Mouse (Mus musculus) ES-E14 (cell line): Measurements from ENCODE around the gene Prickle4. TPM values are rescaled to one million over a fixed set of nuclear protein-coding genes. Genes with fewer than 3 reads are reported as not detected.
A peak's percentile ranks its signal among the peaks of the same experiment; 100 is the strongest.

Source experiments
- DNase-seq: peaks from one replicate; pipeline ENCODE4 v3.0.0-alpha.2; 2013; ENCODE audit warnings: low read depth, low spot score
- H3K27ac ChIP-seq: 2 replicates; pipeline ENCODE4 v1.5.1; 2012; ENCODE audit warnings: low read depth, mild to moderate bottlenecking, low read length, moderate library complexity, mixed read lengths; ENCODE audit not compliant: poor library complexity, insufficient read depth, severe bottlenecking
- H3K36me3 ChIP-seq: 2 replicates; pipeline ENCODE4 v1.6.1; 2012; ENCODE audit warnings: mild to moderate bottlenecking, low read length, moderate library complexity, mixed read lengths; ENCODE audit not compliant: control insufficient read depth, poor library complexity, insufficient read depth, severe bottlenecking
- H3K4me1 ChIP-seq, 2 experiments: fragments of 150-350 bp in 1 of 2; sonication (generic) in 1 of 2; 2 replicates each; pipeline ENCODE4 v1.6.1; 2012; ENCODE audit warnings: low read length in 2 of 2, mild to moderate bottlenecking in 1 of 2, mixed read lengths in 1 of 2; ENCODE audit not compliant: control insufficient read depth in 2 of 2, insufficient read depth in 2 of 2, poor library complexity in 1 of 2
- H3K4me3 ChIP-seq, 2 experiments: fragments of 150-350 bp in 1 of 2; sonication (generic) in 1 of 2; 2 replicates each; pipeline ENCODE4 v1.5.1; 2012; ENCODE audit warnings: low read length in 2 of 2, low read depth in 1 of 2, mild to moderate bottlenecking in 1 of 2, mixed read lengths in 1 of 2; ENCODE audit not compliant: insufficient read depth in 1 of 2, poor library complexity in 1 of 2, severe bottlenecking in 1 of 2
- H3K9ac ChIP-seq: 2 replicates; pipeline ENCODE4 v1.6.1; 2012; ENCODE audit warnings: low read depth, mild to moderate bottlenecking, low read length, mixed read lengths; ENCODE audit not compliant: poor library complexity, insufficient read depth, severe bottlenecking
- H3K9me3 ChIP-seq: fragments of 150-350 bp; sonication (generic); 2 replicates; pipeline ENCODE4 v1.6.1; 2012; ENCODE audit warnings: low read depth, mild to moderate bottlenecking, low read length; ENCODE audit not compliant: control insufficient read depth, insufficient read depth
- CHD2 ChIP-seq: IDR thresholded peaks from 2 replicates; pipeline ENCODE4 v1.6.1; 2014; ENCODE audit warnings: mild to moderate bottlenecking, low read depth, low read length, inconsistent platforms
- HCFC1 ChIP-seq: IDR thresholded peaks from 2 replicates; pipeline ENCODE4 v1.6.1; 2012; ENCODE audit warnings: low read length, inconsistent platforms, borderline replicate concordance; ENCODE audit not compliant: insufficient read depth
- MAFK ChIP-seq: IDR thresholded peaks from 2 replicates; pipeline ENCODE4 v1.6.1; 2014; ENCODE audit warnings: mild to moderate bottlenecking, low read depth, low read length, inconsistent platforms; ENCODE audit not compliant: insufficient read depth
- ZC3H11A ChIP-seq: IDR thresholded peaks from 2 replicates; pipeline ENCODE4 v1.6.1; 2012; ENCODE audit warnings: low read depth, mild to moderate bottlenecking, inconsistent platforms, low read length, borderline replicate concordance
- ZNF384 ChIP-seq: IDR thresholded peaks from 2 replicates; pipeline ENCODE4 v1.6.1; 2012; ENCODE audit warnings: low read depth, low read length, inconsistent platforms
- in situ Hi-C, 2 experiments: fragments of 600-800 bp; cut with MboI; formaldehyde crosslinking; loops; one replicate each; pipeline ENCODE4 v1.15.1; 2025; ENCODE audit warnings: low sequenced_read_pairs in 2 of 2, inconsistent platforms in 1 of 2; ENCODE audit not compliant: unreplicated experiment in 2 of 2
- total RNA-seq: library from RNA; depleted of rRNA; stranded (reverse); fragments of 300-350 nt; gene quantifications from 2 replicates; pipeline ENCODE4 v1.2.3, GENCODE M21; 2012

Gene Prickle4
- total RNA-seq, 1 experiment = 0.71 TPM

GRCm38 (mm10) chr17:47672311-47673111 is 22.0 kb downstream of the Prickle4 start:
- peak overlapping the region; percentile 67 to 85 for H3K4me3 ChIP-seq
- H3K9me3 ChIP-seq = no peaks in the 10 kb centered on the region
- no peak overlapping the region for H3K27ac ChIP-seq
- in situ Hi-C loops = no loop called here
- peaks cover 0 to 2% of the 10 kb centered on the region in 2 experiments; a peak in 2 of 4 replicates for H3K4me1 ChIP-seq
- TF ChIP-seq MAFK = no peak
- TF ChIP-seq HCFC1 = peak; percentile 16; the same call in 1 of the 2 replicates
- TF ChIP-seq CHD2 = no peak
- no peak for TF ChIP-seq ZC3H11A
- no peak for TF ChIP-seq ZNF384
- H3K36me3 ChIP-seq = peaks cover 3% of the 10 kb centered on the region; the same call in 1 of the 2 replicates
- H3K9ac ChIP-seq = peak overlapping the region; percentile 48
- DNase-seq = peak; percentile 45

DNA sequence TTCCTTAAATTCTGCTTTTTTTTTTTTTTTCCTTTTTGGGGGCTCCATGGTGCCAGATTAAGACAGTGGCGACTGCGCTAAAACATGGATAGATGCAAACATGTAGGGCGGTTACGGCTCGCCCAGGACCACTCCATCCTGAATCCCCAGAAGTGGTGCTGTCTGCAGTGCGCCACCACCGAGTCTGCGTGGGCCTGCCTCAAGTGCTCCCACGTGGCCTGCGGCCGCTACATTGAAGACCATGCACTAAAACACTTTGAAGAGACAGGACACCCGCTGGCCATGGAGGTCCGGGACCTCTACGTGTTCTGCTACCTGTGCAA is 22.6 kb downstream of the Prickle4 start:
- TF ChIP-seq CHD2 = no peak
- no peak for TF ChIP-seq ZC3H11A
- no peak for TF ChIP-seq MAFK
- TF ChIP-seq ZNF384 = no peak
- no peak for TF ChIP-seq HCFC1
- peaks cover 3% of the 10 kb centered on the region; the same call in 1 of the 2 replicates for H3K36me3 ChIP-seq
- peak overlapping the region; percentile 67 to 85 for H3K4me3 ChIP-seq
- H3K27ac ChIP-seq = no peak overlapping the region
- in situ Hi-C loops = no loop called here
- H3K4me1 ChIP-seq = peaks cover 0 to 2% of the 10 kb centered on the region in 2 experiments; a peak in 2 of 4 replicates
- H3K9me3 ChIP-seq = no peaks in the 10 kb centered on the region
- DNase-seq = no peak
- peak overlapping the region; percentile 48; the same call in 1 of the 2 replicates for H3K9ac ChIP-seq

DNA sequence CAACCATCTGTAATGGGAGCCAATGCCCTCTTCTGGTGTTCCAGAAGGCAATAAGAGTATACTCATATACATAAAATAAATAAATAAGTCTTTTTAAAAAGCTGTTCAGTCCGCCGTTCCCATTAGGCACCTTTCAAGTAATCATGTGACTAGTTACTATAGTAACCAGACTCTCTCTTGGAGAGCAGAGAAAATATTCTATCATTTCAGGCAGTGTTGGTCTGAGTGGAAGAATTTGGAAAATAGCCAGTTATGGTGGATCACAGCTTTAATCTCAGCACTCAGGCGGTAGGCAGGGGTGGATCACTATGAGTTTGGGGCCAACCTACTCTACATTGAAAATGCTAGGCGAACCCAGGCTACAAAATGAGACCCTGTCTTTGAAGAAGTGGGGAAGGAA is 25.4 kb downstream of the Prickle4 start:
- H3K9ac ChIP-seq = no peak overlapping the region
- no peak overlapping the region for H3K27ac ChIP-seq
- TF ChIP-seq CHD2 (no peak), ZC3H11A (no peak), ZNF384 (no peak), MAFK (no peak), HCFC1 (no peak)
- H3K36me3 ChIP-seq = no peaks in the 10 kb centered on the region
- no peaks in the 10 kb centered on the region for H3K9me3 ChIP-seq
- no peak for DNase-seq
- in situ Hi-C loops = no loop called here
- no peak overlapping the region for H3K4me3 ChIP-seq
- H3K4me1 ChIP-seq = peaks cover 0 to 2% of the 10 kb centered on the region in 2 experiments; a peak in 2 of 4 replicates

- in situ Hi-C loops = no loop called here
- no peaks in the 10 kb centered on the region for H3K9me3 ChIP-seq
- no peak for DNase-seq
- H3K9ac ChIP-seq = no peak overlapping the region
- no peak overlapping the region for H3K27ac ChIP-seq
- no peak overlapping the region for H3K4me3 ChIP-seq
- no peak for TF ChIP-seq HCFC1
- no peak for TF ChIP-seq MAFK
- TF ChIP-seq ZC3H11A = no peak
- no peak for TF ChIP-seq ZNF384
- no peak for TF ChIP-seq CHD2
- H3K4me1 ChIP-seq = peaks cover 2 to 3% of the 10 kb centered on the region in 2 experiments; a peak in 2 of 4 replicates
- no peaks in the 10 kb centered on the region for H3K36me3 ChIP-seq
Measured at GRCm38 (mm10) chr17:47664474-47664873, 30.1 kb downstream of the Prickle4 start.
